Mouse (Mus musculus) erythroblast, embryonic 14.5 days (primary cell): ENCODE data around the gene Cwh43.

ENCODE experiments used
- GATA1 ChIP-seq: IDR thresholded peaks from 2 replicates; pipeline ENCODE4 v1.6.1; 2012; ENCODE audit warnings: low read length, inconsistent platforms, mixed read lengths
- TAL1 ChIP-seq: IDR thresholded peaks from 3 replicates; pipeline ENCODE4 v1.6.1; 2012; ENCODE audit warnings: low read length, inconsistent platforms, mixed read lengths

- TF ChIP-seq GATA1: no peak
- TF ChIP-seq TAL1: no peak
Measured at GRCm38 (mm10) chr5:73376491-73376890, 29.4 kb upstream of the Cwh43 start.
